Mouse (Mus musculus): ENCODE data around the gene Ggt1. TPM values are rescaled to one million over a fixed set of nuclear protein-coding genes. Genes with fewer than 3 reads are reported as not detected.

Ggt1 gene
- not detected for polyA plus RNA-seq (2014; fragmentation: Illumina TruSeq; extraction: RNeasy Lipid Tissue Mini Kit (QIAGEN cat#74804); ENCODE audit: low read depth, low replicate concordance)

DNA sequence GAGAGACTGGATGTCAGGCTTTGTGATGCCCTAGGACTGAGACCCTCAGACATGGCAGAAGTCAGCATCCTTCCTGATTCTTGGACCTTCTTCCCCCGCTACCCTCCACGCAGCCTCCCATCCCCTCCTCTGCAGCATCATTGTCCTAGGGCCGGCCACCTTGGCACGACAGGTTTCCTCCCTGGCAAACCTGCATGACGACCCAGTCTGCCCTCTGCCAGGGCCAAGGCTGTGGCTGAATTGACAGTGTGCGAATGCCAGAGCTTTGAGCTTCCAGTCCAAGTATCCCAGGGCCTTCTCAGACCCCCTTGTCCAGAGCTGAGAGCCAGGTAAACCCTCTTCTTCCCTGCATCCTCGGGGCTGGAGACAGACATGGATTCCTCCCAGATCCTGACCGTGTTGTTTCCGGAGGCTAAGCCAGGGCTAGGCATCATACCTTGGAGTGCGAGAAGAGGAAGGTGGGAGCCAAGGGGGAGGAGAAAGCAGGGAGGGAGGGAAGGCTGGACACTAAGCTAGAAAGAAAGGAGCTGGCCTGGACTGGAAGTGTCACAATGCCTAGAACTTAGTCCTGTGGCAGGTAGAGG lies at the start of gene Ggt1:
Gene Ggt1, plus strand, starts transcription at position 534 of the 584 bp plus-strand sequence.

DNA sequence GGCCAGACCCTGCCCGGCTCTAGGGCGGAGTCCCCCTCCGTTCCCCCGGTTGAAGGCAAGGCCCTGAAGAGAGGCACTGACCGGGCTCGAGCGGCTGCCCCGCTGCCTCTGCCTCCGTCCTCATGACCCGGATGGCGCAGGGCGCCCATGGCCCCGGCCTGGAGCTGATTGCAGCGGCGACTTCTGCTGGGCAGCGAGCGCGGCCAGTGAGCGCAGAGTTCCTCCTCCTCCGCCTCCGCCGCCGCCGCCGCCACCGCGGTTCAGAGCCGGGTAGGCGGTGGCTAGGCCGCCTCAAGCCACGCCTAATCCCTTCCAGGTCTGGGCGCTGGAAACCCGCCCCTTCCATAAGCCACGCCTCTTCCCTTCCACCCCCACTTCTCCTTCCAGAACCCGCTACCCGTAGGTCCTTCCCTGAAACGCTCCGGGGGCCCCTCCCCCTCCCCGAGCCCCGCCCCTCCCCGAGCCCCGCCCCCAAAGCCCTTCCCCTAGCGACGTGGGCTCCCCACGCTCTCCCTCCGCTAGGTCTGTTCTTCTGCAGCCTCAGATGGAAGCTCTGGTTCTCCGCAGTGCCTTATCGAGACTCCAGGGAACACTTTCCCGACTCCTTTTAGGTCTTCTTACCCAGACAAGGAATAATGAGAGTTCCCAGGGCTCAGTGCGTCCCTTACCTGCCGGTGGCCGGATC lies 44.2 kb upstream of the Ggt1 start, which contains the start of gene Snrpd3:
Gene Snrpd3, plus strand, starts transcription at position 479 of the 685 bp plus-strand sequence.

DNA sequence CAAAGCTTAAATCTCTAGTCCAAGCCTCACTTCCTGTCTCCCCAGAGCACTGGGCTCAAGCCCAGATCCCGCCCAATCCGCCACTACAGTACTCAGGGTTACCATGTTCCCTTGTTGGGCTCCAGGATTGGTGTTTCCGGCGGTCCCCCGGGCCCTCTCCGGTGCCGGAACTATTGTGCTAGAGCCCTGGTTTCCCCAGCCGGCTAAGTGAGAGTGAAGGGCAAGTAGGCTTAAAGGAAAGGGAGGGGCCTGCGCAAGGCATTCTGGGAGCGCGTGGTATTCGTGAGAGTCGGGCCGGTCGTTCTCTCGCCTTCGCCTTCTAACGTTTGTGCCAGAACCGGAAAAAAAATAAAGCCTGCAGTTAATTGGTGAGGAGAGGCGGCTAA lies 43.7 kb upstream of the Ggt1 start, which contains the start of gene Gucd1:
Gene Gucd1, minus strand, starts transcription at position 215 of the 386 bp plus-strand sequence.

DNA sequence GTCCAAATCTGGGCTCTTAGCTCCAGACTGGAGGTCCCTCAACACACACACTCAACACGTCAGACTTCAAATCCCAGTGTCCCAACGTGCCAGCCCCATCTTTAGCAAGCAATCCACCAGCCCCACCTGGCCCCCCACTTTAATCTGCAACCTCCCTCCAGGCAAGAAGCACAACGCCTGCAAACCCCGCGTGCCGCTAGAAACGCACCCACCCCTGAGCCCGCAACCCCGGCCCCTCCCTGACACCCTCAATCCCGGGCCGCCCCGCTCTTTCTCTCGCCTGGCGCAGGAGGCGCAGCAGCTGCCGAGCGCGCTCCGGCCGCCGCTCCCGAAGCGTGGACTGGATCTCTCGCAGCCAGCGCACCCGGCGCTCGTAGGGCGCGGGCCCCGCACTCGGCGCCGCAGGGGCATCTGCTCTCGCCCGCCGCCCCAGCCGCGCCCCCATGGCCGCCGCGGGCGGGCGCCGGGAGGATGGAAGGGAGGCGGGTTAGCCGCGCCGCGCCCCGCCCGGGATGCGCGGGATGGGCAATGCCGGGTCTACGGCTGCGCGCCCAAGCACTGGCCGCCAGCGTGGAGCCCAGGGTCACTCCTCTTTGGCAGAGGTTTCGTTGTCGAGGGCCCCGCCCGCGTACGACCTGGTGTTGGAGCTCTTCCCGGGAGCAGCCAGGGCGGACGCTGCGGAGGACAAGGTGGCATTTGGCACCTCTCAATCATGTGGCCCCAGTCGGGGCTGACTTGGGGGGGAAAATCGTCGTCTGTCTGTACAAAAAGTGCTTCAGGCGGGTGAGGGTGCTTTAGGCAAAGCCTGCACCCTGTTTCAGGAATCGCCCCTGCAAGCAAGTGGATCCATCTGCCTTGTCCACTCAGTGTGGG lies 1.5 kb upstream of the Ggt1 start, which contains the start of gene Lrrc75b:
Gene Lrrc75b, minus strand, starts transcription at position 655 of the 873 bp plus-strand sequence.

DNA sequence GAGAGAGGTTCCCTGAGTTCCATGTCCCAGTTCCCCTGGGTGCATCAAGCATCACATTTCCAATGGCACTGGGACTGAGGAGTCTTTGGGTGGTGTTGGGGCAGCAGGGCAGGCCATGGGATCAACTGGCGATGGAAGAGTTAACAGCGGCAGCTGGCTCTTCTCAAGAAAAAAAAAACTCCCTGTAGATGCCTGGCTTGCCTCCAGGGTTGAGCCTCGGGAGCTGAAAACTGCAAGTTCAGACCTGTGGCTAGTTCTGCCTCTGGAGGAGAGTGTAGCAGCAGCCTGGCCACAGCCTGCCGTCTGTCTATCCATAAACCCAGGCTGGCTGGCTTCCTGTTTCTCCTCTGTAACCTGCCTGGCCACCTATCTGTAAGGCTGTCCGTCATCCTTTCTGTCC lies 27.7 kb downstream of the Ggt1 start, which contains the start of gene Ggt5:
Gene Ggt5, plus strand, starts transcription at position 212 of the 400 bp plus-strand sequence.

Other genes with a start within 250 kb of the Ggt1 start
- gene Adora2a, start 244.7 kb upstream of the Ggt1 start, polyA plus RNA-seq (2014; fragmentation: Illumina TruSeq; extraction: RNeasy Lipid Tissue Mini Kit (QIAGEN cat#74804); ENCODE audit: low read depth, low replicate concordance) = not detected
- 0.29 TPM for gene Upb1, start 160.5 kb upstream of the Ggt1 start, polyA plus RNA-seq (2014; fragmentation: Illumina TruSeq; extraction: RNeasy Lipid Tissue Mini Kit (QIAGEN cat#74804); ENCODE audit: low read depth, low replicate concordance)
- 25.2 TPM for gene Snrpd3, start 44.1 kb upstream of the Ggt1 start, polyA plus RNA-seq (2014; fragmentation: Illumina TruSeq; extraction: RNeasy Lipid Tissue Mini Kit (QIAGEN cat#74804); ENCODE audit: low read depth, low replicate concordance)
- gene Gucd1, start 43.6 kb upstream of the Ggt1 start, polyA plus RNA-seq (2014; fragmentation: Illumina TruSeq; extraction: RNeasy Lipid Tissue Mini Kit (QIAGEN cat#74804); ENCODE audit: low read depth, low replicate concordance) = 4.2 TPM
- gene Lrrc75b, start 1.3 kb upstream of the Ggt1 start, polyA plus RNA-seq (2014; fragmentation: Illumina TruSeq; extraction: RNeasy Lipid Tissue Mini Kit (QIAGEN cat#74804); ENCODE audit: low read depth, low replicate concordance) = 0.52 TPM
- 1.0 TPM for gene Ggt5, start 27.7 kb downstream of the Ggt1 start, polyA plus RNA-seq (2014; fragmentation: Illumina TruSeq; extraction: RNeasy Lipid Tissue Mini Kit (QIAGEN cat#74804); ENCODE audit: low read depth, low replicate concordance)
- 2.7 TPM for gene Susd2, start 82.4 kb downstream of the Ggt1 start, polyA plus RNA-seq (2014; fragmentation: Illumina TruSeq; extraction: RNeasy Lipid Tissue Mini Kit (QIAGEN cat#74804); ENCODE audit: low read depth, low replicate concordance)
- 5.5 TPM for gene Cabin1, start 202.7 kb downstream of the Ggt1 start, polyA plus RNA-seq (2014; fragmentation: Illumina TruSeq; extraction: RNeasy Lipid Tissue Mini Kit (QIAGEN cat#74804); ENCODE audit: low read depth, low replicate concordance)
- 4.5 TPM for gene Ddt, start 211.8 kb downstream of the Ggt1 start, polyA plus RNA-seq (2014; fragmentation: Illumina TruSeq; extraction: RNeasy Lipid Tissue Mini Kit (QIAGEN cat#74804); ENCODE audit: low read depth, low replicate concordance)
- gene Gm20441, start 219.3 kb downstream of the Ggt1 start, polyA plus RNA-seq (2014; fragmentation: Illumina TruSeq; extraction: RNeasy Lipid Tissue Mini Kit (QIAGEN cat#74804); ENCODE audit: low read depth, low replicate concordance) = not detected
- 6.8 TPM for gene Gstt3, start 219.8 kb downstream of the Ggt1 start, polyA plus RNA-seq (2014; fragmentation: Illumina TruSeq; extraction: RNeasy Lipid Tissue Mini Kit (QIAGEN cat#74804); ENCODE audit: low read depth, low replicate concordance)
- gene Gstt1, start 237.0 kb downstream of the Ggt1 start, polyA plus RNA-seq (2014; fragmentation: Illumina TruSeq; extraction: RNeasy Lipid Tissue Mini Kit (QIAGEN cat#74804); ENCODE audit: low read depth, low replicate concordance) = 1.6 TPM